Mouse (Mus musculus): Measurements from ENCODE around the gene Phxr2.
"Not testable (repeated sequence)": the region's sequence is repeated elsewhere in the genome, so short reads cannot be mapped to it uniquely, and the experiment has no call there.

Gene Phxr2

GRCm38 (mm10) chr10:99126225-99126624 is at the start of gene Phxr2:
TSS of gene Phxr2 (minus strand) at chr10:99126325.
- DNase-seq (ENCODE audit: low spot score in 2 of 2) = no peak

- DNase-seq (ENCODE audit: low spot score in 2 of 2) = no peak
These were observed 46.9 kb upstream of the Phxr2 start for GRCm38 (mm10) chr10:99172906-99173507.

GRCm38 (mm10) chr10:99171961-99172497 is 45.9 kb upstream of the Phxr2 start:
- peak in 1 of 2 experiments; percentile 24 for DNase-seq (ENCODE audit: low spot score in 2 of 2)

GRCm38 (mm10) chr10:99169765-99170129 is 43.6 kb upstream of the Phxr2 start:
- peak in 1 of 2 experiments; percentile 59 for DNase-seq (ENCODE audit: low spot score in 2 of 2)

GRCm38 (mm10) chr10:99168840-99169764 is 43.0 kb upstream of the Phxr2 start:
- peak in 1 of 2 experiments; percentile 37 for DNase-seq (ENCODE audit: low spot score in 2 of 2)

GRCm38 (mm10) chr10:99168404-99168803 is 42.3 kb upstream of the Phxr2 start:
- DNase-seq (ENCODE audit: low spot score in 2 of 2) = no peak

GRCm38 (mm10) chr10:99166392-99166791 is 40.3 kb upstream of the Phxr2 start:
- DNase-seq (ENCODE audit: low spot score in 2 of 2) = peak in 1 of 2 experiments; percentile 69

- no peak for DNase-seq (ENCODE audit: low spot score in 2 of 2)
These were observed 39.7 kb upstream of the Phxr2 start for GRCm38 (mm10) chr10:99165751-99166282.

GRCm38 (mm10) chr10:99164871-99165477 is 38.8 kb upstream of the Phxr2 start:
- DNase-seq (ENCODE audit: low spot score in 2 of 2) = peak in 1 of 2 experiments; percentile 38

GRCm38 (mm10) chr10:99163002-99163401 is 36.9 kb upstream of the Phxr2 start:
- no peak for DNase-seq (ENCODE audit: low spot score in 2 of 2)

GRCm38 (mm10) chr10:99161987-99162582 is 36.0 kb upstream of the Phxr2 start:
- peak in 1 of 2 experiments; percentile 36 for DNase-seq (ENCODE audit: low spot score in 2 of 2)

- not testable (repeated sequence) for DNase-seq (ENCODE audit: low spot score in 2 of 2)
These were observed 31.6 kb upstream of the Phxr2 start for GRCm38 (mm10) chr10:99157697-99158096.

- DNase-seq (ENCODE audit: low spot score in 2 of 2) = no peak
These were observed 30.7 kb upstream of the Phxr2 start for GRCm38 (mm10) chr10:99156808-99157207.

GRCm38 (mm10) chr10:99154635-99155034 is 28.5 kb upstream of the Phxr2 start:
- no peak for DNase-seq (ENCODE audit: low spot score in 2 of 2)

- DNase-seq (ENCODE audit: low spot score in 2 of 2) = no peak
These were observed 25.9 kb upstream of the Phxr2 start for GRCm38 (mm10) chr10:99152063-99152462.

- no peak for DNase-seq (ENCODE audit: low spot score in 2 of 2)
These were observed 25.5 kb upstream of the Phxr2 start for GRCm38 (mm10) chr10:99151580-99151979.

- no peak for DNase-seq (ENCODE audit: low spot score in 2 of 2)
These were observed 23.9 kb upstream of the Phxr2 start for GRCm38 (mm10) chr10:99150016-99150415.

GRCm38 (mm10) chr10:99146596-99146995 is 20.5 kb upstream of the Phxr2 start:
- no peak for DNase-seq (ENCODE audit: low spot score in 2 of 2)

- no peak for DNase-seq (ENCODE audit: low spot score in 2 of 2)
These were observed 19.5 kb upstream of the Phxr2 start for GRCm38 (mm10) chr10:99145611-99146010.

GRCm38 (mm10) chr10:99136337-99136736 is 10.2 kb upstream of the Phxr2 start:
- no peak for DNase-seq (ENCODE audit: low spot score in 2 of 2)

- DNase-seq (ENCODE audit: low spot score in 2 of 2) = no peak
These were observed 7.3 kb upstream of the Phxr2 start for GRCm38 (mm10) chr10:99133321-99133875.

Data from frontal cortex, postnatal 36 days (tissue).